Mouse (Mus musculus) embryonic facial prominence, embryonic 13.5 days (tissue): Measurements from ENCODE around the gene Usf1. TPM values are rescaled to one million over a fixed set of nuclear protein-coding genes. Genes with fewer than 3 reads are reported as not detected.

ENCODE experiments used
- ATAC-seq: fragments of 200-750 bp; cut with Nextera tagmentation; 2 replicates; pipeline ENCODE4 v1.8.0; 2017; ENCODE audit warnings: low read depth; ENCODE audit not compliant: insufficient number of reproducible peaks, insufficient read depth, low FRiP score, low TSS enrichment
- H3K27ac ChIP-seq: fragments of 300-500 bp; sonication (generic); 2 replicates; pipeline ENCODE4 v1.5.1; 2015; ENCODE audit warnings: moderate library complexity, mild to moderate bottlenecking, inconsistent platforms
- H3K27me3 ChIP-seq: fragments of 300-500 bp; sonication (generic); 2 replicates; pipeline ENCODE4 v1.6.1; 2015; ENCODE audit warnings: mild to moderate bottlenecking, inconsistent platforms
- H3K36me3 ChIP-seq: fragments of 300-500 bp; sonication (generic); 2 replicates; pipeline ENCODE4 v1.6.1; 2015; ENCODE audit warnings: mild to moderate bottlenecking, inconsistent platforms
- H3K4me1 ChIP-seq: fragments of 300-500 bp; sonication (generic); 2 replicates; pipeline ENCODE4 v1.6.1; 2015; ENCODE audit warnings: inconsistent platforms
- H3K4me2 ChIP-seq: fragments of 300-500 bp; sonication (generic); 2 replicates; pipeline ENCODE4 v1.6.1; 2015; ENCODE audit warnings: moderate library complexity, mild to moderate bottlenecking, inconsistent platforms
- H3K4me3 ChIP-seq: fragments of 300-500 bp; sonication (generic); 2 replicates; pipeline ENCODE4 v1.5.1; 2015; ENCODE audit warnings: mild to moderate bottlenecking, inconsistent platforms
- H3K9ac ChIP-seq: fragments of 300-500 bp; sonication (generic); 2 replicates; pipeline ENCODE4 v1.6.1; 2015; ENCODE audit warnings: mild to moderate bottlenecking, inconsistent platforms
- H3K9me3 ChIP-seq: fragments of 300-500 bp; sonication (generic); 2 replicates; pipeline ENCODE4 v1.6.1; 2016; ENCODE audit warnings: inconsistent platforms
- WGBS: fragments of 180-500 bp; shearing (Covaris S2); methylation state at CpG from one replicate; pipeline ENCODE4 v1.1.7; 2015; ENCODE audit warnings: mixed read lengths; 5-methylcytosine and 5-hydroxymethylcytosine counted together
- polyA plus RNA-seq: library from polyadenylated mRNA; unstranded; fragments of >200 nt; fragmentation: Nextera tagmentation; extraction: Ambion mirVana; gene quantifications from 2 replicates; pipeline ENCODE4 v1.2.1, GENCODE M21; 2015

The Usf1 gene
- polyA plus RNA-seq = 95.6 and 108 TPM in 2 replicates

- peak within 1 kb of the TSS; percentile 71 for H3K4me2 ChIP-seq
- no peaks in the 10 kb centered on the region for H3K9me3 ChIP-seq
- H3K36me3 ChIP-seq = peaks cover 13% of the 10 kb centered on the region
- H3K4me3 ChIP-seq = peak within 1 kb of the TSS; percentile 89
- peaks cover 20% of the 10 kb centered on the region for H3K4me1 ChIP-seq
- ATAC-seq = peak; percentile 94
- WGBS = under 1% methylated on average over 36 of the region's 36 CpGs
- H3K27ac ChIP-seq = peak within 1 kb of the TSS; percentile 95
- peak within 1 kb of the TSS; percentile 94 for H3K9ac ChIP-seq
- H3K27me3 ChIP-seq = peaks cover 24% of the 10 kb centered on the region
Measured at GRCm38 (mm10) chr1:171410947-171411484, at the start of gene Usf1. TSS of gene Usf1 (plus strand) at chr1:171411313.

GRCm38 (mm10) chr1:171365934-171366333 lies 45.2 kb upstream of the Usf1 start:
- H3K27ac ChIP-seq = no peak overlapping the region
- WGBS = 65% methylated on average over 7 of the region's 7 CpGs
- H3K4me2 ChIP-seq = no peak overlapping the region
- no peak overlapping the region for H3K9ac ChIP-seq
- H3K36me3 ChIP-seq = no peaks in the 10 kb centered on the region
- no peaks in the 10 kb centered on the region for H3K27me3 ChIP-seq
- ATAC-seq = no peak
- peaks cover 10% of the 10 kb centered on the region for H3K4me1 ChIP-seq
- H3K9me3 ChIP-seq = no peaks in the 10 kb centered on the region
- no peak overlapping the region for H3K4me3 ChIP-seq

GRCm38 (mm10) chr1:171369845-171370556 lies 41.1 kb upstream of the Usf1 start, which contains the start of gene Nectin4:
TSS of gene Nectin4 (plus strand) at chr1:171370099.
- no peak for ATAC-seq
- peak within 1 kb of the TSS; percentile 43 for H3K4me2 ChIP-seq
- peak within 1 kb of the TSS; percentile 29 for H3K4me3 ChIP-seq
- peak within 1 kb of the TSS; percentile 62 for H3K9ac ChIP-seq
- H3K27ac ChIP-seq = peak within 1 kb of the TSS; percentile 64
- peaks cover 23% of the 10 kb centered on the region for H3K4me1 ChIP-seq
- no peaks in the 10 kb centered on the region for H3K9me3 ChIP-seq
- no peaks in the 10 kb centered on the region for H3K36me3 ChIP-seq
- H3K27me3 ChIP-seq = no peaks in the 10 kb centered on the region; the same call in 1 of the 2 replicates
- 36% methylated on average over 20 of the region's 20 CpGs for WGBS

GRCm38 (mm10) chr1:171372880-171373279 lies 38.2 kb upstream of the Usf1 start:
- H3K36me3 ChIP-seq = no peaks in the 10 kb centered on the region
- ATAC-seq = no peak
- H3K4me3 ChIP-seq = no peak overlapping the region; the same call in 1 of the 2 replicates
- H3K9ac ChIP-seq = no peak overlapping the region
- no peaks in the 10 kb centered on the region; the same call in 1 of the 2 replicates for H3K27me3 ChIP-seq
- H3K9me3 ChIP-seq = no peaks in the 10 kb centered on the region
- H3K4me1 ChIP-seq = peaks cover 29% of the 10 kb centered on the region
- H3K4me2 ChIP-seq = peak overlapping the region; percentile 43
- 28% methylated on average over 3 of the region's 3 CpGs for WGBS
- peak overlapping the region; percentile 69; the same call in 1 of the 2 replicates for H3K27ac ChIP-seq

- H3K27ac ChIP-seq = peak overlapping the region; percentile 69
- H3K4me2 ChIP-seq = peak overlapping the region; percentile 43
- peaks cover 29% of the 10 kb centered on the region for H3K4me1 ChIP-seq
- peak; percentile 17; the same call in 1 of the 2 replicates for ATAC-seq
- WGBS = 7% methylated on average over 4 of the region's 4 CpGs
- peak overlapping the region; percentile 6; the same call in 1 of the 2 replicates for H3K4me3 ChIP-seq
- H3K9ac ChIP-seq = no peak overlapping the region
- no peaks in the 10 kb centered on the region; the same call in 1 of the 2 replicates for H3K27me3 ChIP-seq
- no peaks in the 10 kb centered on the region for H3K9me3 ChIP-seq
- no peaks in the 10 kb centered on the region for H3K36me3 ChIP-seq
Measured at GRCm38 (mm10) chr1:171373946-171374345, 37.2 kb upstream of the Usf1 start.

- 0 out of 2 replicates have a peak overlapping the region, but pooled peaks have one; percentile 1 for H3K4me2 ChIP-seq
- peaks cover 16% of the 10 kb centered on the region for H3K27me3 ChIP-seq
- no peak for ATAC-seq
- H3K4me3 ChIP-seq = no peak overlapping the region
- WGBS = 34% methylated on average over 9 of the region's 9 CpGs
- no peak overlapping the region for H3K9ac ChIP-seq
- no peaks in the 10 kb centered on the region for H3K9me3 ChIP-seq
- H3K36me3 ChIP-seq = no peaks in the 10 kb centered on the region
- H3K27ac ChIP-seq = 0 out of 2 replicates have a peak overlapping the region, but pooled peaks have one; percentile 13
- peaks cover 39% of the 10 kb centered on the region for H3K4me1 ChIP-seq
Measured at GRCm38 (mm10) chr1:171375646-171376097, 35.4 kb upstream of the Usf1 start.

- peaks cover 24% of the 10 kb centered on the region for H3K27me3 ChIP-seq
- no peak overlapping the region for H3K4me2 ChIP-seq
- WGBS = 87% methylated on average over 6 of the region's 6 CpGs
- no peak for ATAC-seq
- no peak overlapping the region for H3K4me3 ChIP-seq
- no peaks in the 10 kb centered on the region for H3K36me3 ChIP-seq
- no peaks in the 10 kb centered on the region for H3K9me3 ChIP-seq
- H3K27ac ChIP-seq = no peak overlapping the region
- H3K9ac ChIP-seq = no peak overlapping the region
- peaks cover 34% of the 10 kb centered on the region for H3K4me1 ChIP-seq
Measured at GRCm38 (mm10) chr1:171378298-171378697, 32.8 kb upstream of the Usf1 start.

GRCm38 (mm10) chr1:171379935-171380599 lies 31.0 kb upstream of the Usf1 start:
- Histone ChIP-seq H3K27me3 (peaks cover 24% of the 10 kb centered on the region), H3K9ac (peak overlapping the region; percentile 58), H3K4me3 (peak overlapping the region; percentile 30)

GRCm38 (mm10) chr1:171382096-171382620 lies 29.0 kb upstream of the Usf1 start:
- WGBS = 82% methylated on average over 11 of the region's 11 CpGs
- H3K4me2 ChIP-seq = no peak overlapping the region
- H3K4me3 ChIP-seq = no peak overlapping the region
- no peaks in the 10 kb centered on the region for H3K9me3 ChIP-seq
- no peak for ATAC-seq
- H3K4me1 ChIP-seq = peaks cover 16% of the 10 kb centered on the region
- no peak overlapping the region for H3K27ac ChIP-seq
- no peaks in the 10 kb centered on the region for H3K36me3 ChIP-seq
- peaks cover 24% of the 10 kb centered on the region for H3K27me3 ChIP-seq
- H3K9ac ChIP-seq = no peak overlapping the region

More at GRCm38 (mm10) chr1:171379935-171380599, 31.0 kb upstream of the Usf1 start:
- 4% methylated on average over 31 of the region's 31 CpGs for whole genome bisulfite sequencing
- Histone ChIP-seq H3K4me1 (peaks cover 19% of the 10 kb centered on the region), H3K4me2 (peak overlapping the region; percentile 56), H3K9me3 (no peaks in the 10 kb centered on the region), H3K36me3 (no peaks in the 10 kb centered on the region), H3K27ac (0 out of 2 replicates have a peak overlapping the region, but pooled peaks have one; percentile 11)
- ATAC-seq = no peak

- Histone ChIP-seq H3K4me3 (no peak overlapping the region), H3K4me1 (peaks cover 16% of the 10 kb centered on the region), H3K36me3 (no peaks in the 10 kb centered on the region), H3K9me3 (no peaks in the 10 kb centered on the region), H3K9ac (no peak overlapping the region), H3K27ac (no peak overlapping the region), H3K27me3 (peaks cover 21% of the 10 kb centered on the region), H3K4me2 (no peak overlapping the region)
- no peak for ATAC-seq
- 53% methylated on average over 9 of the region's 9 CpGs for WGBS
Measured at GRCm38 (mm10) chr1:171384361-171384760, 26.8 kb upstream of the Usf1 start.

- ATAC-seq = no peak
- H3K9ac ChIP-seq = no peak overlapping the region
- H3K36me3 ChIP-seq = no peaks in the 10 kb centered on the region
- 70% methylated on average over 9 of the region's 9 CpGs for WGBS
- H3K4me1 ChIP-seq = peaks cover 8% of the 10 kb centered on the region
- peaks cover 13% of the 10 kb centered on the region for H3K27me3 ChIP-seq
- H3K4me3 ChIP-seq = no peak overlapping the region
- H3K9me3 ChIP-seq = no peaks in the 10 kb centered on the region
- H3K4me2 ChIP-seq = no peak overlapping the region
- no peak overlapping the region for H3K27ac ChIP-seq
Measured at GRCm38 (mm10) chr1:171385171-171385570, 25.9 kb upstream of the Usf1 start.
